Mouse (Mus musculus): ENCODE results near the gene Gm10638. TPM values are rescaled to one million over a fixed set of nuclear protein-coding genes. Genes with fewer than 3 reads are reported as not detected.

Gm10638 gene
- polyA plus RNA-seq (2017; shearing (Covaris generic)) = 1.1 TPM

GRCm38 (mm10) chr8:86745221-86745934 is at the start of gene Gm10638, which contains the start of gene Siah1a:
Gm10638 (plus strand) TSS chr8:86745699.
Siah1a (minus strand) TSS chr8:86745934.

Other genes starting within 250 kb of the Gm10638 start
- not detected for gene Abcc12, start 165.0 kb upstream of the Gm10638 start, polyA plus RNA-seq (2017; shearing (Covaris generic))
- 119 TPM for gene Lonp2, start 121.7 kb upstream of the Gm10638 start, polyA plus RNA-seq (2017; shearing (Covaris generic))
- gene Siah1a, start 235 bp downstream of the Gm10638 start, polyA plus RNA-seq (2017; shearing (Covaris generic)) = 39.8 TPM
- gene N4bp1, start 139.6 kb downstream of the Gm10638 start, polyA plus RNA-seq (2017; shearing (Covaris generic)) = 11.4 TPM